Mouse (Mus musculus) natural killer cell, adult 2 months (primary cell): ENCODE data around the gene Tapbp.
A peak's percentile ranks its signal among the peaks of the same experiment; 100 is the strongest.
"Not testable (repeated sequence)": the region's sequence is repeated elsewhere in the genome, so short reads cannot be mapped to it uniquely, and the experiment has no call there.

Experiments
- DNase-seq, 2 experiments: peaks; one replicate each; pipeline ENCODE4 v3.0.0; 2022; ENCODE audit warnings: low spot score in 2 of 2

The Tapbp gene

GRCm38 (mm10) chr17:33903911-33904651 lies 11.6 kb upstream of the Tapbp start:
- not testable (repeated sequence) for DNase-seq

DNA sequence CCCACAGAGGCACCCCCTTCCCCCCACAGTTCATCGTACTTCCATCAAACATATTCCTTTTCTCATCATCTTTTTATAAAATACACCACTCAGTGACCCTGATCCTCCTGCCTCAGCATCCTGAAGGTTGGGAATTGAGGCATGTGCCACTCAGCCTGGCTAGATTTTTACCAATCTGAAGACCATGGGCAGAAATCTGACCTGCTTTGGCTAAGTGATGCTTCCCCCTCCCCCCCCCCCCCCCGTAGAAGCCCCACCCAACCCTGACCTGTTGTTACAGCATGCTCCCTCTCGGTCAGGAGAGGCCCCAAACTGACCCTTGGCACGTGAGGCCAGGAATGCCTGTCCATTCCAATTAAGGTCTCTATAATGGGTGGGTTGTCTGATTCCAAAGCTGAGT lies 10.9 kb upstream of the Tapbp start, which contains the start of gene Platr17:
Gene Platr17, plus strand, starts transcription at position 301 of the 400 bp plus-strand sequence.
- DNase-seq = not testable (repeated sequence)

GRCm38 (mm10) chr17:33908331-33909076 lies 7.2 kb upstream of the Tapbp start:
- no peak for DNase-seq

GRCm38 (mm10) chr17:33909077-33909868 lies 6.4 kb upstream of the Tapbp start, which contains the start of gene Daxx:
Gene Daxx, plus strand, starts transcription at chr17:33909414.
- DNase-seq = peak; percentile 96 to 97

GRCm38 (mm10) chr17:33909869-33910250 lies 5.8 kb upstream of the Tapbp start:
- peak in 1 of 2 experiments; percentile 31 for DNase-seq

DNA sequence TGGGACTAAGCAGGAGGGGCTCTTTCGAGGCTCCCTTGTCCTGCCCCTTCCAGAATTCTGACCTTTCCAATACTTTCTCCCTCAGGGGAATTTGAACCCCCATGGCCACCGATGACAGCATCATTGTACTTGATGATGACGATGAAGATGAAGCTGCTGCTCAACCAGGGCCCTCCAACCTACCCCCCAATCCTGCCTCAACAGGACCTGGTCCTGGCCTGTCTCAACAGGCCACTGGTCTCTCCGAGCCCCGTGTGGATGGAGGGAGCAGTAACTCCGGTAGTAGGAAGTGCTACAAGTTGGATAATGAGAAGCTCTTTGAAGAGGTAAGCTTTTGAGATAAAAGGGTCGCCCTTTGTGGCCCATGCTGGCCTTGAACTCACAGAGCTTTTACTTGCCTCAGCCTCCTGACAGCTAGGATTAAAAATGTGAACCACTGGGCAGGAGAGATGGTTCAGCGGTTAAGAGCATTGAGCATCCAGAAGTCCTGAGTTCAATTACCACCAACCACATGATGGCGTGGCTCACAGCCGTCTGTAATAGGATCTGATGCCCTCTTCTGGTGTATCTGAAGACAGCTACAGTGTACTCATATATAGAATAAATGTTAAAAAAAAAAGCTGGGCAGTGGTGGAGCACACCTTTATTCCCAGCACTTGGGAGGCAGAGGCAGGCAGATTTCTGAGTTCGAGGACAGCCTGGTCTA lies 5.2 kb upstream of the Tapbp start:
- DNase-seq = no peak

GRCm38 (mm10) chr17:33911052-33911812 lies 4.5 kb upstream of the Tapbp start:
- no peak for DNase-seq

DNA sequence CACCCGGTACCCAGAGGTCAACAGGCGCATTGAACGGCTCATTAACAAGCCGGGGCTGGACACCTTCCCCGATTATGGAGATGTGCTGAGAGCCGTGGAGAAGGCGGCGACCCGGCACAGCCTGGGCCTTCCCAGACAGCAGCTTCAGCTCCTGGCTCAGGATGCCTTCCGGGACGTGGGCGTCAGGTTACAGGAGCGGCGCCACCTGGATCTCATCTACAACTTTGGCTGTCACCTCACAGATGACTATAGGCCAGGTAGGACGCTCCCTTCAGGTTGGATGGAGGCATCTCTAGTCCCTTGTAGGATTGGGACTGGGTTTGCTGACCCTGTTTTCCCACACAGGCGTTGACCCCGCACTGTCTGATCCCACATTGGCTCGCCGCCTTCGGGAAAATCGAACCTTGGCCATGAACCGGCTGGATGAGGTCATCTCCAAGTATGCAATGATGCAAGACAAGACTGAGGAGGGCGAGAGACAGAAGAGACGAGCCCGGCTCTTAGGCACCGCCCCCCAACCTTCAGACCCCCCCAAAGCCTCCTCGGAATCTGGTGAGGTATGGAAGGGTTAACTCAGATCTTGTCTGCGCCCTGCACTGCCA lies 3.8 kb upstream of the Tapbp start:
- DNase-seq = no peak

- no peak for DNase-seq
Observed at GRCm38 (mm10) chr17:33913264-33913663, 2.4 kb upstream of the Tapbp start.

DNA sequence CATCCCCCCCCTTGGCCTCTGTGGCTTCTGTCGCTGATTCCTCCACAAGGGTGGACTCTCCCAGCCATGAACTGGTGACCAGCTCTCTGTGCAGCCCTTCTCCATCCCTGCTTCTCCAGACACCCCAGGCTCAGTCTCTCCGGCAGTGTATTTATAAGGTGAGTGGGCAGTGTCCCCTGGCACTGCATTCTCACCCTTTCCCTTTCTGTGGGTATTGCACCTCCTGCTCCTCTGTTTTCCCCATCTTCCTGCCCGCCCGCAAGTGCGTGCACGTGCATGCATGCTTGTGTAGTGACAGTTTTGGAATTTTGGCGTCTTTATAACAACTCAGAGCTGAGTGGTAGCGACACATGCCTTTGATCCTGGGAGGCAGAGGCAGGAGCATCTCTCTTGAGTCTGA lies 1.8 kb upstream of the Tapbp start:
- DNase-seq = no peak

GRCm38 (mm10) chr17:33914969-33915391 lies 719 bp upstream of the Tapbp start:
- DNase-seq = no peak

GRCm38 (mm10) chr17:33916294-33916693 lies 595 bp downstream of the Tapbp start:
- no peak for DNase-seq

GRCm38 (mm10) chr17:33916847-33917655 lies 1.4 kb downstream of the Tapbp start:
- no peak for DNase-seq

GRCm38 (mm10) chr17:33917656-33918292 lies 2.1 kb downstream of the Tapbp start:
- no peak for DNase-seq

- DNase-seq = no peak
Observed at GRCm38 (mm10) chr17:33918293-33919203, 2.8 kb downstream of the Tapbp start.

GRCm38 (mm10) chr17:33919351-33920281 lies 3.9 kb downstream of the Tapbp start:
- peak; percentile 94 to 95 for DNase-seq
